ENCODE assay signal across 8 mouse cellular contexts in genomic region chr4:48539841-48540575, GRCm38 (mm10). TPM values are rescaled to one million over a fixed set of nuclear protein-coding genes. Genes with fewer than 3 reads are reported as not detected.
DNase-seq lines count a peak whose midpoint lies in the region; ATAC-seq lines count a peak whose summit lies in the region.

TSS of gene Msantd3 (plus strand) at chr4:48539935.

- peak; percentile 79 for ATAC-seq in hindbrain, embryonic 11.5 days (ENCODE audit: low FRiP score)
- peak; percentile 41 for ATAC-seq in megakaryocyte, adult 5-6 weeks (ENCODE audit: poor library complexity, severe bottlenecking)

- H3K36me3 ChIP-seq in hindbrain, embryonic 11.5 days (ENCODE audit: control insufficient read depth, insufficient read depth, low read length), result no peaks in the 10 kb centered on the region

- H3K4me2 ChIP-seq in hindbrain, embryonic 11.5 days (replicated peaks; ENCODE audit: low read depth, low read length), result peak within 1 kb of the TSS; percentile 70

- under 1% methylated on average over 44 of the region's 86 CpGs for WGBS in hindbrain, embryonic 11.5 days

- no peaks in the 10 kb centered on the region for H3K27me3 ChIP-seq in hindbrain, embryonic 11.5 days (ENCODE audit: control insufficient read depth, insufficient read depth, low read length)

- intact Hi-C loops in left cerebral cortex, postnatal 10 days (cut with DNase I), result no loop called here

- H3K9ac ChIP-seq in hindbrain, embryonic 11.5 days (ENCODE audit: low read depth, low read length), result peak within 1 kb of the TSS; percentile 99

- peaks cover 7% of the 10 kb centered on the region for H3K4me1 ChIP-seq in hindbrain, embryonic 11.5 days (replicated peaks; ENCODE audit: control insufficient read depth, insufficient read depth, low read length)

- H3K4me3 ChIP-seq in hindbrain, embryonic 11.5 days (ENCODE audit: low read depth, low read length), result peak within 1 kb of the TSS; percentile 85

- H3K9me3 ChIP-seq in hindbrain, embryonic 11.5 days (ENCODE audit: control insufficient read depth, low read length), result no peaks in the 10 kb centered on the region

- peak; percentile 65 to 89 for DNase-seq in adrenal gland, adult (ENCODE audit: inconsistent age in 2 of 2, low spot score in 1 of 2)
- DNase-seq in cerebellum, postnatal 10 days, result peak; percentile 78 to 81
- peak; percentile 41 to 50 for DNase-seq in frontal cortex, postnatal 36 days (ENCODE audit: low spot score in 2 of 2)
- peak; percentile 80 for DNase-seq in hindbrain, embryonic 11.5 days (ENCODE audit: low spot score)
- peak; percentile 32 to 69 for DNase-seq in left cerebral cortex, postnatal 10 days (ENCODE audit: extremely low spot score in 1 of 2, low spot score in 2 of 2)
- peak; percentile 49 to 50 for DNase-seq in right cerebral cortex, adult 2 months (ENCODE audit: low spot score in 2 of 2)
- DNase-seq in spleen, postnatal 14 days (ENCODE audit: low spot score in 2 of 2), result no peak

- peak within 1 kb of the TSS; percentile 95 for H3K27ac ChIP-seq in hindbrain, embryonic 11.5 days (ENCODE audit: low read depth, low read length)

RNA-seq across cellular contexts. Expression of gene Msantd3, which starts in this region (rescaled TPM):
- 61.9 and 75.6 TPM in 2 replicates for polyA plus RNA-seq in hindbrain, embryonic 11.5 days (2014; fragmentation: Nextera tagmentation; extraction: Ambion mirVana)
- total RNA-seq in left cerebral cortex, postnatal 10 days (2021), result 10 to 100 TPM; 27.6 to 33.1 TPM
- total RNA-seq in megakaryocyte, adult 5-6 weeks (2015), result 22.9 and 31.8 TPM in 2 replicates
- total RNA-seq in megakaryocyte, adult 5-6 weeks (2017), result 32.1 and 37.4 TPM in 2 replicates

Comparison
In these comparisons a context has a peak if more than half of its experiments do, and no peak if none do; other contexts are left out.
1. DNase-seq: peak in adrenal gland, adult (2 of 2), cerebellum, postnatal 10 days (2 of 2), frontal cortex, postnatal 36 days (2 of 2), hindbrain, embryonic 11.5 days (single experiment), left cerebral cortex, postnatal 10 days (2 of 2) and right cerebral cortex, adult 2 months (2 of 2); none in spleen, postnatal 14 days (0 of 2).